8 mouse cellular contexts compared by ENCODE assay signal in genomic region chr11:59963364-59964162, GRCm38 (mm10). TPM values are rescaled to one million over a fixed set of nuclear protein-coding genes. Genes with fewer than 3 reads are reported as not detected.
DNase-seq lines count a peak whose midpoint lies in the region; ATAC-seq and TF ChIP-seq lines count a peak whose summit lies in the region.

No protein-coding gene starts in this region.

- H3K4me3 ChIP-seq in liver, adult 2 months (ENCODE audit: insufficient read depth, low read depth, low read length), result peak overlapping the region; percentile 50
- peak overlapping the region; percentile 60 for H3K4me3 ChIP-seq in forebrain, embryonic 10.5 days
- peak overlapping the region; percentile 27 for H3K4me3 ChIP-seq in neural tube, embryonic 14.5 days (ENCODE audit: low read depth, low read length)

- H3K36me3 ChIP-seq in liver, adult 2 months (ENCODE audit: control insufficient read depth, insufficient read depth, low read length), result no peaks in the 10 kb centered on the region
- peaks cover 28% of the 10 kb centered on the region for H3K36me3 ChIP-seq in forebrain, embryonic 10.5 days (replicated peaks)
- 0 out of 2 replicates have a peak, but pooled peaks cover 4% of the 10 kb centered on the region for H3K36me3 ChIP-seq in neural tube, embryonic 14.5 days (ENCODE audit: control insufficient read depth, insufficient read depth, low read length)

- TF ChIP-seq POLR2A in liver, adult 2 months (IDR thresholded peaks at IDR 0.05; ENCODE audit: extremely low read depth, insufficient read depth, low read length), result no peak

- H3K9me3 ChIP-seq in forebrain, embryonic 10.5 days, result no peaks in the 10 kb centered on the region
- no peaks in the 10 kb centered on the region for H3K9me3 ChIP-seq in neural tube, embryonic 14.5 days (ENCODE audit: control insufficient read depth, low read length)

- ATAC-seq in neural tube, embryonic 14.5 days (ENCODE audit: low read depth), result no peak

- H3K4me2 ChIP-seq in neural tube, embryonic 14.5 days (ENCODE audit: low read depth, low read length), result peak overlapping the region; percentile 77

- H3K79me2 ChIP-seq in liver, adult 2 months (ENCODE audit: control insufficient read depth, insufficient read depth, low read length), result no peaks in the 10 kb centered on the region

- no peak overlapping the region for H3K27ac ChIP-seq in liver, adult 2 months (replicated peaks; ENCODE audit: insufficient read depth, low read depth, low read length)
- H3K27ac ChIP-seq in forebrain, embryonic 10.5 days, result peak overlapping the region; percentile 76; the same call in 1 of the 2 replicates
- no peak overlapping the region for H3K27ac ChIP-seq in neural tube, embryonic 14.5 days (ENCODE audit: low read depth, low read length)

- WGBS in liver, adult 2 months, result 52% methylated on average over 34 of the region's 34 CpGs
- WGBS in forebrain, embryonic 10.5 days, result 6% methylated on average over 34 of the region's 34 CpGs
- 6% methylated on average over 34 of the region's 34 CpGs for WGBS in neural tube, embryonic 14.5 days

- no peaks in the 10 kb centered on the region; the same call in 1 of the 2 replicates for H3K4me1 ChIP-seq in liver, adult 2 months (ENCODE audit: control insufficient read depth, insufficient read depth, low read length)
- H3K4me1 ChIP-seq in forebrain, embryonic 10.5 days, result peaks cover 69% of the 10 kb centered on the region
- H3K4me1 ChIP-seq in neural tube, embryonic 14.5 days (ENCODE audit: control insufficient read depth, insufficient read depth, low read length), result peaks cover 7% of the 10 kb centered on the region; the same call in 1 of the 2 replicates

- no peak for TF ChIP-seq CTCF in liver, adult 2 months (IDR thresholded peaks at IDR 0.05; ENCODE audit: low read depth, low read length)

- H3K27me3 ChIP-seq in liver, adult 2 months (ENCODE audit: control insufficient read depth, insufficient read depth, low read length), result no peaks in the 10 kb centered on the region
- H3K27me3 ChIP-seq in forebrain, embryonic 10.5 days (ENCODE audit: poor library complexity, severe bottlenecking), result peaks cover 38% of the 10 kb centered on the region
- 0 out of 2 replicates have a peak, but pooled peaks cover 5% of the 10 kb centered on the region for H3K27me3 ChIP-seq in neural tube, embryonic 14.5 days (ENCODE audit: control insufficient read depth, insufficient read depth, low read length)

- H3K9ac ChIP-seq in liver, adult 2 months (ENCODE audit: low read depth, low read length), result peak overlapping the region; percentile 45
- peak overlapping the region; percentile 28; the same call in 1 of the 2 replicates for H3K9ac ChIP-seq in neural tube, embryonic 14.5 days (replicated peaks; ENCODE audit: low read depth, low read length)

- DNase-seq in liver, adult 2 months (ENCODE audit: extremely low read depth, low read depth, low spot score), result no peak
- DNase-seq in liver, result no peak
- peak; percentile 16 for DNase-seq in adipocyte (ENCODE audit: low spot score)
- peak; percentile 35 for DNase-seq in forebrain, embryonic 10.5 days (ENCODE audit: extremely low spot score, low spot score)
- DNase-seq in kidney, postnatal 10 days, result peak; percentile 29
- DNase-seq in layer of hippocampus, adult 8-10 months (ENCODE audit: low spot score in 2 of 2), result no peak
- no peak for DNase-seq in layer of hippocampus, postnatal 25 days (ENCODE audit: extremely low spot score in 1 of 2, low spot score in 1 of 2)

RNA-seq across cellular contexts. Expression of gene Rasd1, which starts 1.2 kb away (rescaled TPM):
- 0.13 and 0.18 TPM in 2 replicates for total RNA-seq in liver, adult 2 months (2014; rRNA removed)
- 0.15 TPM in 2 replicates for polyA plus RNA-seq in liver, adult 2 months (2012; rRNA removed)
- polyA plus RNA-seq in forebrain, embryonic 10.5 days (2016; fragmentation: Nextera tagmentation; extraction: Ambion mirVana), result 2.0 and 2.2 TPM in 2 replicates
- 0.66 and 1.4 TPM in 2 replicates for polyA plus RNA-seq in neural tube, embryonic 14.5 days (2014; fragmentation: Nextera tagmentation; extraction: Ambion mirVana)
- total RNA-seq in layer of hippocampus, adult 8-10 months (2022), result 10 to 100 TPM; 34.8 to 47.6 (median 41.1) TPM
- 10 to 100 TPM; 54.8 to 67.0 TPM for total RNA-seq in layer of hippocampus, postnatal 25 days (2021)

RNA-seq across cellular contexts. Expression of gene Med9, which starts 15.6 kb away (rescaled TPM):
- 4.2 and 4.4 TPM in 2 replicates for total RNA-seq in liver, adult 2 months (2014; rRNA removed)
- polyA plus RNA-seq in liver, adult 2 months (2012; rRNA removed), result 7.3 and 7.8 TPM in 2 replicates
- 55.8 and 59.6 TPM in 2 replicates for polyA plus RNA-seq in forebrain, embryonic 10.5 days (2016; fragmentation: Nextera tagmentation; extraction: Ambion mirVana)
- 36.7 and 39.4 TPM in 2 replicates for polyA plus RNA-seq in neural tube, embryonic 14.5 days (2014; fragmentation: Nextera tagmentation; extraction: Ambion mirVana)
- total RNA-seq in layer of hippocampus, adult 8-10 months (2022), result 10 to 100 TPM; 34.2 to 40.1 (median 34.8) TPM
- total RNA-seq in layer of hippocampus, postnatal 25 days (2021), result 10 to 100 TPM; 34.7 to 38.8 TPM

Comparison
In these comparisons a context has a peak if more than half of its experiments do, and no peak if none do; other contexts are left out.
1. DNase-seq: peak in adipocyte (single experiment), forebrain, embryonic 10.5 days (single experiment) and kidney, postnatal 10 days (single experiment); none in liver, adult 2 months (single experiment), liver (single experiment), layer of hippocampus, adult 8-10 months (0 of 2) and layer of hippocampus, postnatal 25 days (0 of 2).
2. RNA of gene Rasd1, which starts 1.2 kb away (total RNA-seq): 54.8 to 67.0 TPM in layer of hippocampus, postnatal 25 days and 34.8 to 47.6 TPM in layer of hippocampus, adult 8-10 months; 0.13 to 0.18 TPM in liver, adult 2 months; every median in the first group is over 10 times any median in the second.
3. Peak in every context shown above with its lines, with median percentiles within 50 percentile points of each other: H3K4me3 ChIP-seq.